Mouse (Mus musculus): ENCODE data around the gene Mcf2l. TPM values are rescaled to one million over a fixed set of nuclear protein-coding genes. Genes with fewer than 3 reads are reported as not detected.

Gene Mcf2l
- polyA plus RNA-seq (2015; fragmentation: Nextera tagmentation; extraction: Ambion mirVana): 16.8 and 18.7 TPM in 2 replicates

DNA sequence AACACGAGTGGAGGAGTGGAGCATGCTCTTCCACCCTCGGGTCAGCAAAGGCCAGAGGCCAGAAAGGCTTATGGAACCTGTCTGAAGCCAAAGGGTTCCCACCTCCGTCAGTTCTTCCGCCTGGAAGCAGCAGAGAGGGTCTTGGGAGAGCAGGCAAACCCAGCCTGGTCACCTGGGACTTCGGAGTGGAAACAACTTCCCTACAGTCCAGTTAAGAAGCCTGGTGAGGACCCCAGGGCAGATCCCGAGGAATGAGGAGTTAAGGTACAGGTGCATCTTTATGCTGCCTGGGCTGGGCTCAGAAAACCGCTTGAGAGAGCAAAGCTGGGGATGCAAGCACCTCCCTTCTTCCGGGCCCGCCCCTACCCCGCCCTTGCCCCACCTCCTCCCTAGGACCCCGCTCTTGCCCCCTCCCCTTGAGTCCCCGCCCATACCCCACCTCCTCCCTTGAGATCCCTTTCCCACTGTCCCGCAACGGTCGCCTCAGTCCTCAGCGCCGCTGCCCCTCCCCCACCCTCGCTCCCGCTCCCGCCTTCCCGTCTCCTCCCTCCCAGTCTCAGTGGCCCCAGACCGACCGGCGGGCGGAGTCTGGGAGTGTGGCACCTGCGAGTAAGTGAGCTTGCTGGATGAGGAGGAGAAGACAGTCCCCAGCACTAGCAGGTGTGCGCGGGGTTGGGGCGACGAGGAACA is at the start of gene Mcf2l:
Gene Mcf2l, plus strand, starts transcription at position 450 of the 690 bp plus-strand sequence.
- WGBS: under 1% methylated on average over 29 of the region's 30 CpGs
- H3K4me2 ChIP-seq (replicated peaks): peak within 1 kb of the TSS; percentile 89
- peak; percentile 76 for ATAC-seq (ENCODE audit: insufficient number of reproducible peaks, low FRiP score, low TSS enrichment, low read depth)
- H3K27ac ChIP-seq (replicated peaks): no peak within 1 kb of the TSS
- peaks cover 22% of the 10 kb centered on the region; the same call in 1 of the 2 replicates for H3K27me3 ChIP-seq
- peak within 1 kb of the TSS; percentile 51 for H3K4me3 ChIP-seq (replicated peaks)
- H3K4me1 ChIP-seq: peaks cover 10% of the 10 kb centered on the region; the same call in 1 of the 2 replicates
- H3K36me3 ChIP-seq: no peaks in the 10 kb centered on the region
- H3K9ac ChIP-seq: no peak within 1 kb of the TSS
- H3K9me3 ChIP-seq (replicated peaks): no peaks in the 10 kb centered on the region

DNA sequence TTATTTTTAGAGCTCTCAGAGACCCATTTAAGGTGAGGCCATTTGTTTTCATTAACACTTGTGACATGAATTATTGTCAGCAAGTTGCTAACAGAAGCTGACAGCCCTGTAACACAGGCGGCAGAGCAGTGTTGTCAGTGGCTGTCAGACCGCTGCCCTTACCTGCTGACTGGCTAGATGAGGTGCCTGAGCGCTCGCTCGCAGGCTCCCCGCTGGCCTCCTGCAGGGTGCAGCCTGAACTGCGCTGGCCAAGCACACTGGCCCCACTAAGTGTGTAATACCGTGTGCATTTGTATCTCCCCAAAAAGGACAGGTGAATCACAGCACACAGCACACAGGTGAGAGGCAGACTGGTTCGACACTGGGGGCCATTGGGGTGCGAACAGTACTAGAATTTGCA is 49.0 kb upstream of the Mcf2l start:
- no peak for ATAC-seq (ENCODE audit: insufficient number of reproducible peaks, low FRiP score, low TSS enrichment, low read depth)
- no peak overlapping the region for H3K9ac ChIP-seq
- WGBS: 67% methylated on average over 10 of the region's 10 CpGs

GRCm38 (mm10) chr8:12825236-12825635 is 48.4 kb upstream of the Mcf2l start:
- 51% methylated on average over 6 of the region's 6 CpGs for WGBS
- ATAC-seq (ENCODE audit: insufficient number of reproducible peaks, low FRiP score, low TSS enrichment, low read depth): no peak
- H3K4me1 ChIP-seq: peaks cover 5% of the 10 kb centered on the region; the same call in 1 of the 2 replicates
- H3K36me3 ChIP-seq: peaks cover 90% of the 10 kb centered on the region
- no peak overlapping the region for H3K4me3 ChIP-seq (replicated peaks)
- no peak overlapping the region for H3K9ac ChIP-seq
- no peaks in the 10 kb centered on the region for H3K27me3 ChIP-seq
- H3K9me3 ChIP-seq (replicated peaks): no peaks in the 10 kb centered on the region
- H3K27ac ChIP-seq (replicated peaks): no peak overlapping the region
- no peak overlapping the region for H3K4me2 ChIP-seq (replicated peaks)

More for the DNA sequence above, 49.0 kb upstream of the Mcf2l start:
- Histone ChIP-seq H3K4me1 (peaks cover 5% of the 10 kb centered on the region; the same call in 1 of the 2 replicates), H3K9me3 (replicated peaks) (no peaks in the 10 kb centered on the region), H3K4me2 (replicated peaks) (no peak overlapping the region), H3K27ac (replicated peaks) (no peak overlapping the region), H3K36me3 (peaks cover 86% of the 10 kb centered on the region), H3K27me3 (no peaks in the 10 kb centered on the region), H3K4me3 (replicated peaks) (no peak overlapping the region)

GRCm38 (mm10) chr8:12825686-12826237 is 47.8 kb upstream of the Mcf2l start:
- no peak overlapping the region for H3K27ac ChIP-seq (replicated peaks)

GRCm38 (mm10) chr8:12827124-12827523 is 46.5 kb upstream of the Mcf2l start:
- ATAC-seq (ENCODE audit: insufficient number of reproducible peaks, low FRiP score, low TSS enrichment, low read depth): no peak
- Histone ChIP-seq H3K4me2 (replicated peaks) (no peak overlapping the region), H3K27ac (replicated peaks) (no peak overlapping the region), H3K36me3 (peaks cover 92% of the 10 kb centered on the region), H3K4me3 (replicated peaks) (no peak overlapping the region), H3K9me3 (replicated peaks) (no peaks in the 10 kb centered on the region), H3K4me1 (peaks cover 5% of the 10 kb centered on the region; the same call in 1 of the 2 replicates), H3K9ac (no peak overlapping the region), H3K27me3 (no peaks in the 10 kb centered on the region)
- whole genome bisulfite sequencing: 89% methylated on average over 9 of the region's 9 CpGs

More at GRCm38 (mm10) chr8:12825686-12826237, 47.8 kb upstream of the Mcf2l start:
- no peaks in the 10 kb centered on the region for H3K27me3 ChIP-seq
- peaks cover 92% of the 10 kb centered on the region for H3K36me3 ChIP-seq
- H3K9me3 ChIP-seq (replicated peaks): no peaks in the 10 kb centered on the region
- no peak overlapping the region for H3K4me2 ChIP-seq (replicated peaks)
- WGBS: 77% methylated on average over 8 of the region's 8 CpGs
- ATAC-seq (ENCODE audit: insufficient number of reproducible peaks, low FRiP score, low TSS enrichment, low read depth): no peak
- H3K4me1 ChIP-seq: peaks cover 5% of the 10 kb centered on the region; the same call in 1 of the 2 replicates
- no peak overlapping the region for H3K9ac ChIP-seq
- H3K4me3 ChIP-seq (replicated peaks): no peak overlapping the region

DNA sequence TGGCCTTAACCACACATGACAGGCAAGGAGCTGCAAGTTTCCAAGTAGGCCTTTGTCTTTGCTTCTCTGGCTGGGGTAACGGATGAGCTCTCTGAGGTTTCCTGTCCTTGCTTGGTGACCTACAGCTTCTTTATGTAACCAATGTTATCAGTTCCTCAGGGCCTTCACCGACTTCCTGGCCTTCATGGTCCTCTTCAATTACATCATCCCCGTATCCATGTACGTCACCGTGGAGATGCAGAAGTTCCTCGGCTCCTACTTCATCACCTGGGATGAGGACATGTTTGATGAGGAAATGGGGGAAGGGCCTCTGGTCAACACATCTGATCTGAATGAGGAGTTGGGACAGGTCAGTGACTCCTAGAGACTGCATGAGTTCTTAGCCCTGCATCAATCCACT is 45.3 kb upstream of the Mcf2l start:
- Histone ChIP-seq H3K27me3 (no peaks in the 10 kb centered on the region), H3K36me3 (peaks cover 92% of the 10 kb centered on the region), H3K27ac (replicated peaks) (no peak overlapping the region), H3K4me3 (replicated peaks) (no peak overlapping the region), H3K9ac (no peak overlapping the region), H3K4me1 (peaks cover 1% of the 10 kb centered on the region; the same call in 1 of the 2 replicates), H3K4me2 (replicated peaks) (no peak overlapping the region), H3K9me3 (replicated peaks) (no peaks in the 10 kb centered on the region)
- WGBS: 86% methylated on average over 6 of the region's 6 CpGs
- ATAC-seq (ENCODE audit: insufficient number of reproducible peaks, low FRiP score, low TSS enrichment, low read depth): no peak

GRCm38 (mm10) chr8:12829381-12829780 is 44.2 kb upstream of the Mcf2l start:
- Histone ChIP-seq H3K9me3 (replicated peaks) (no peaks in the 10 kb centered on the region), H3K36me3 (peaks cover 94% of the 10 kb centered on the region), H3K9ac (no peak overlapping the region), H3K27ac (replicated peaks) (no peak overlapping the region), H3K4me3 (replicated peaks) (no peak overlapping the region), H3K27me3 (no peaks in the 10 kb centered on the region), H3K4me2 (replicated peaks) (no peak overlapping the region), H3K4me1 (no peaks in the 10 kb centered on the region)
- WGBS: 78% methylated on average over 1 of the region's 1 CpGs
- ATAC-seq (ENCODE audit: insufficient number of reproducible peaks, low FRiP score, low TSS enrichment, low read depth): no peak

- Histone ChIP-seq H3K9ac (no peak overlapping the region), H3K4me2 (replicated peaks) (no peak overlapping the region), H3K27ac (replicated peaks) (no peak overlapping the region), H3K27me3 (no peaks in the 10 kb centered on the region), H3K4me3 (replicated peaks) (no peak overlapping the region), H3K9me3 (replicated peaks) (no peaks in the 10 kb centered on the region), H3K4me1 (no peaks in the 10 kb centered on the region), H3K36me3 (peaks cover 96% of the 10 kb centered on the region)
- ATAC-seq (ENCODE audit: insufficient number of reproducible peaks, low FRiP score, low TSS enrichment, low read depth): no peak
- 82% methylated on average over 7 of the region's 7 CpGs for WGBS
Measured at GRCm38 (mm10) chr8:12831659-12832589, 41.7 kb upstream of the Mcf2l start.

GRCm38 (mm10) chr8:12833616-12834015 is 40.0 kb upstream of the Mcf2l start:
- no peak overlapping the region for H3K9ac ChIP-seq
- H3K4me1 ChIP-seq: no peaks in the 10 kb centered on the region
- H3K9me3 ChIP-seq (replicated peaks): no peaks in the 10 kb centered on the region
- peaks cover 90% of the 10 kb centered on the region for H3K36me3 ChIP-seq
- H3K4me2 ChIP-seq (replicated peaks): no peak overlapping the region
- H3K4me3 ChIP-seq (replicated peaks): no peak overlapping the region
- 92% methylated on average over 5 of the region's 5 CpGs for WGBS
- ATAC-seq (ENCODE audit: insufficient number of reproducible peaks, low FRiP score, low TSS enrichment, low read depth): no peak
- H3K27ac ChIP-seq (replicated peaks): no peak overlapping the region
- H3K27me3 ChIP-seq: no peaks in the 10 kb centered on the region

DNA sequence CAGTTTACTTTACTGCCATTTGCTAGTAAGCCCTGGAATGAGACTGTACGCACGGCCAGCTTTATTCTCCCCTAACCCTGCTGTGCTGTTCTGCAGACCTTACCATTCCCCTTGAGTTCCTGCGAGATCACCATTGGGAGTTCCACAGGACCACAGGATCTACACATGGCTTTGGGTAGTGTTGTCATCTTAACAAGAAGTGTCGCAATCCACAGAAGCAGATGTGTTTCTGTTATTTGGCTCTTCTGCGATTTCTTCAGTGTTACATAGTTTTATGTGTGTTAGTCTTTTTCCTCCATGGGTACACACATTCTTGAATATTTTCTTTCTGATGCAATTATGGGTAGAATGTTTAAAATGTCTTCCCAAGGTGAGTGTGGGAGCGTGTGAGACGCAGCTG is 32.8 kb upstream of the Mcf2l start:
- Histone ChIP-seq H3K9ac (no peak overlapping the region), H3K36me3 (peaks cover 72% of the 10 kb centered on the region), H3K4me1 (no peaks in the 10 kb centered on the region), H3K27me3 (no peaks in the 10 kb centered on the region), H3K27ac (replicated peaks) (no peak overlapping the region), H3K4me3 (replicated peaks) (no peak overlapping the region), H3K9me3 (replicated peaks) (no peaks in the 10 kb centered on the region), H3K4me2 (replicated peaks) (no peak overlapping the region)
- ATAC-seq (ENCODE audit: insufficient number of reproducible peaks, low FRiP score, low TSS enrichment, low read depth): no peak
- 76% methylated on average over 7 of the region's 7 CpGs for WGBS
